Mouse (Mus musculus) natural killer cell, adult 2 months (primary cell): ENCODE results near the gene Sox8.
A peak's percentile ranks its signal among the peaks of the same experiment; 100 is the strongest.

Experiments used
- DNase-seq, 2 experiments: peaks; one replicate each; pipeline ENCODE4 v3.0.0; 2022; ENCODE audit warnings: low spot score in 2 of 2

Gene Sox8

DNA sequence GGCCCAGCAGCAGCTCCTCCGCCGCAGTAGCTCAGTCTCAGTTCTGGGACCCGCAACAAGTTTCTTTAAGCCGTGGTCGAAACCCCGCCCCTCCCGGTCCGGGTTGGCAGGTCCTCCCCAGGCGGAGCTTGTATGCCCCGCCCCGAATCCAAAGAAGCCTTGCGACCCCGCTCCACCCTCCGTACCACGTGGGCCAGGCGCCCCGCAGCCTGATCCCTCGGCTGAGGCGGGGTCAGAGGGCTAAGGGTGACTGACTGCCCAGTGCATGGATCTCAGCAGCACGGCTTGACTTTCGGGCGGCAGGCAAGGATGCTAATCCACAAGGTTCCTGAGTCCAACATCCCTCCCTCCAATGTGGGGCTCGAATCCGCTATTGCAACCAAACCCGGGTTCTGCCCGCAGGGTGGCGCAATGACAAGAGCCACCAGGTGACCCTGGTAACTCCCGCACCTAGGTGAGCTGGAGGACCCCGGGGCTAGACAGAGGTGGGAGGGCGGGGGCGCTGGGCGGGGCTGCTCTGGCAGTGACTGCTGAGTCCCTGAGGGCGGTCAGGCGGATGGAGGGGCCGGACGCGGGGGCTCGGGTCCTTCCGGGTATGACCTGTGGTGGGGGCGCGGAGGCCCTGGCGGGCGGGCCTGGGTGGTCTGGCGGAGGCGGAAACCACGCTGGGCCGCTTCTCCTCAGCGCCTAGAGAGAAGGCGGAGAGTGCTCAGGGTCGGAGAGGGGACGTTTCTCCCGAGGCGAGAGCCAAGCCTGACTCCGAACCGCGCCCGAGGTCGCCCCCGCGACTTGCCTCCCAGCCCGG lies at the start of gene Sox8:
TSS of gene Sox8 (minus strand) at position 39 of the 805 bp plus-strand sequence.
- peak; percentile 55 to 68 for DNase-seq

DNA sequence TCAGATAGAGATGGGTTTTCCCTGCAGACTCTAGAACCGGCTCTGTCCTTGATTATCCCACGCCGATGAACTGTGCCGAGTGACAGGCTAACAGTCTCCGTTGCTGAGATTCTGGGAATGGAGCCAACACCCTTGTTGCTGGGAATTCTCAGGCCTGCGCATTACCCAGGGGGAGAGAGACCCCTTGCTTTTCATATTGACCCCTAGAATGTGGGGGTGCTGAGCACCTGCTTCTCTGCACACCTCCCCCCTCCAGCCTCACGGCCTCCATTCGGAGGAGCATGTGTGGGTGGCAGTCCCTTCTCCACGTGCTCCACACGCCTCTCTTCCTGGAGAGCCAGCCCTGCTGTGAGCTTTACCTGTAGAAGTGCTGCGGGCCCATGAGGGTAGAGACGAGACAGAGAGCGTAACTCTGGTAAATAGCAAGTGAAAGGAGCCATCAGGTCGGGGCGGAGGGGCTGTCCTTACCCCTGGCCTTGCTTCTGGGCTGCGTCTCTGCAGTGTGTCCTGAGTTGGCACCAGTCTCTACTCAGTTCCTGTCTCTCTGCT lies 48.1 kb upstream of the Sox8 start:
- no peak for DNase-seq

DNA sequence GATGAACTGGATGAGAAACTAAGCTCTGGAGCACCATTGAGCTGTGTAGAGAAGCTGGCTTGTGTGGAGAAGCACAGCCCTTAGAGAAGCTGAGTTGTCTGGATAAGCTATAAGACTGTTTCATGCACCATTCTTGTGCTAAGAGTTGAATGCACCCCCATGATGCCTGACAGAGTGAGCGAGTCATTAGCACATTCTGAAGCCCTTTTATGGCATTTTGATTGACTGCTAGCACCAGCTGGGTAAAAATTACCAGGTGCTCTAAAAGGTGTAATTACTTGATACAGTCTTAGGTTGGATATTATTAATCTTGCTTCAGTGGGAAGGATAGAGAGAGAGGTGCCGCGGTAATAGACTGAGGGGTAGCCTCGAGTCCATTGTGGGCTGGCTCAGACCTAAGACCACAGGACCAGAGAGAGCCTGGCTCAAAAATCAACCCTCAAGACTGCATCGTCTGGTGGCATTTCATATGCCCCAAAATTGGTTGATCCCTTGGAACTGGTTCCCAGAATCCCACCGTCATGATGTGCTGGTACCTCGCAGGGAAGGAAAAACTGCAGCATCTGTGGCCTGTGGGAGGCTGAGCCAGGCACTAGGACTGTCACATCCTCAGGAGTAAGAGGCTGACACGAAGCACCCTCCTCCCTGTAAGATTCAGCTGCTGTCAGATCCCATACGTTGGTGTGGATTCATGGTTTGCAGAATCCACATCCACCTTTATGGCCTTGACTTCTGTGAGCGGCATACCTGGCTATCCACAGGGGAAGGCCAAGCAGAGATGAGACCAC lies 44.4 kb upstream of the Sox8 start:
- DNase-seq, result no peak

DNA sequence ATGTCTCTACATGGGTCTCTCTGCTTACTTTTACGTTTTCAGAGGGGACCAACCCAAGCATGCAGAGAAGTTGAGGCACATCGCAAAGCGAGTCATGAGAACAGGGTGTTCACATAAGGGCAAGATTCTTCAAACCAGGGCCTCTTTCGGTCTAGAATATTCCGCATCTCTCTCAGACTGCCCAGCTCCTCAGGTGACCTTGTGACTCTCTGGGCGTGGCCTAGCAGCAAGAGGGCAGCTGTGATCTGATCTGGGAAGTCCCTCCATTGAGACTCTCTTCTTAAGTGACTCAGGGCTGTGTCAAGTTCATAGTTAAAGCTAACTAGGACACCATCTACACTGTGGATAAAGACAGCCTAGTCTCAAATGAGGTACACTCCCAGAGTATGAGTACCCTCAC lies 42.8 kb upstream of the Sox8 start:
- DNase-seq, result no peak

DNA sequence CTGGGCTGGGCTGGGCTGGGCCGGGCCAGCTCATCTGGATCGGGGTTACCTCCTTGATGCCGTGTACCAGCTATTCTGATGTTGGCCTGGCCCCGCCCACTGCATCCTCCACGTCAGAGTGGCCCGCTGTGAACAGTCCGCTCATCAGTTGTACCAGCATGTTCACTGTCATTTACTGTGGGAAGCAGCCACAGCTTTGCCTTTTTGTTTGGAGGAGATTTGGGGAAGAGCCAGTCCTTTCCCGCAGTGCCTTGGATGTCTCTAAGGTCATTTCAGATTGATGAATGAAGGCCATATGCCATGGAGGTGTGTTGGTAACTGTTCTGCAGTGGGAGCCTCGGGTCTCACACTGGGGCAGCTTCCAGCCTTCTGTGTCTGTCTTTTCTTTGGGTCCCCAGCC lies 42.1 kb upstream of the Sox8 start:
- DNase-seq, result no peak

DNA sequence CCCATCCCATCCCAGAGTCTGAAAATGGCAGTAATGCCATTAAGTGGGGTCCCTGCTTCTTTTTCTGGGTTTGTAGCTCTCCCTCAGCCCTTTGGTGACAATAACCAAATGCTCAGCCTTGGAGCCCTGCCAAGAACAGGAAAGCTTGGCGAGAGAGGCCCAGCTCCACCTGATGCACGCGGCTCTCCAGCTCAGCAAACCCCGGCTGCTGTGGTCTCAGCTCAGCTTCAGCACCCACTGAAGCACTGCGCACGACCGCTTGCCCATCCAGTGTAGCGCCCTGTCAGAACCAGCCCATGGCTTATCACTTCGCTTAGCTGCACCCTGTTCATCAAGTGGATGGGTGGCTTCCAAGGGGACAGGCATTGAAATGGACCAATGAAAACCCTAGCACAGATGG lies 39.7 kb upstream of the Sox8 start:
- no peak for DNase-seq

DNA sequence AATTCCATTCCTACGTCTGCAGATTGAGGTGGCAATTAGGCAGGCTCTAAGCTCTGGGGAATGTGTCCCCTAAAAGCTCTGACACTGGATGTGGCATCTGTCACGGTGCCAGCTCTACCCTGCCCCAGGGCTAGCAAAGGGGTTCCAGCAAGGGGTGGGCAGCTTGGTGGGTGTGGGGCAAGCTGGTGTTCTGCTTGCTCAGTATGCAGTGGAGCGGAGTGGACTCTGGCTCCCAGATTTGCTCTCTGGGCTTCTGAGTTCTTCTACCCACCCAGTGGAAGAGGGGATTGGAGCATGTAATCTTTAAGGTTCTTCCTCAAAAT lies 39.0 kb upstream of the Sox8 start:
- no peak for DNase-seq

DNA sequence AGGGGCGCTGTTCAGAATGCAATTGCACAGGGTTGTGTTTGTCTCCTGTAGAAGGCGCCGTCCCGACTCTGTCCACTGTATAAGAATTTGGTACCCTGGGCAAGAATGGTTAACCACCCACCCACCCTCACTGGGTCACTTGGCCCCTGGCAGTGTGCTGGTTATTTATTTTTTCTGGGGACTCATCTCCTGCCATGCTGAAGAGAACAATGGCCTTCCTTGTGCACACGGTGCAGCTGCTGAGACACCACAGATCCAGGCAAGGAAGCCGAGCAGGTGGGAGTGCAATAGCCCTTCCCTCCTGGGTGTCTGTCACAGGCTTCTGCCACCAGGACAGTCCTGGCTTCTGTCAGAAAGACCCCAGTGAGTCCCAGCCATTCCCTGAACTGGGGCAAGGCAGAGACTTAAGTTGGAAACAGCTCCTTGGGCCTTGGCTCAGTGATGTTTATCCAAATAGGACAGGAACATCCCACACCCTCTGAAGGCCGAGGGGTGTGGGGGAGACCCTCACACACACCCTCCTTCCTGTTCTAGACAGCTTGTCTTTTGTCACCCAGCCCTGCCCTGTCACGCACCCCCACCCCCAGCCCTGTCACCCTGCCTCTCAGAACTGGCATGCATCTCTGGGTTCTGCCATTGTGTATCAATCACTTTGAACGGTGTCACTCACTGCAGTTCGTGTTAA lies 38.5 kb upstream of the Sox8 start:
- no peak for DNase-seq

DNA sequence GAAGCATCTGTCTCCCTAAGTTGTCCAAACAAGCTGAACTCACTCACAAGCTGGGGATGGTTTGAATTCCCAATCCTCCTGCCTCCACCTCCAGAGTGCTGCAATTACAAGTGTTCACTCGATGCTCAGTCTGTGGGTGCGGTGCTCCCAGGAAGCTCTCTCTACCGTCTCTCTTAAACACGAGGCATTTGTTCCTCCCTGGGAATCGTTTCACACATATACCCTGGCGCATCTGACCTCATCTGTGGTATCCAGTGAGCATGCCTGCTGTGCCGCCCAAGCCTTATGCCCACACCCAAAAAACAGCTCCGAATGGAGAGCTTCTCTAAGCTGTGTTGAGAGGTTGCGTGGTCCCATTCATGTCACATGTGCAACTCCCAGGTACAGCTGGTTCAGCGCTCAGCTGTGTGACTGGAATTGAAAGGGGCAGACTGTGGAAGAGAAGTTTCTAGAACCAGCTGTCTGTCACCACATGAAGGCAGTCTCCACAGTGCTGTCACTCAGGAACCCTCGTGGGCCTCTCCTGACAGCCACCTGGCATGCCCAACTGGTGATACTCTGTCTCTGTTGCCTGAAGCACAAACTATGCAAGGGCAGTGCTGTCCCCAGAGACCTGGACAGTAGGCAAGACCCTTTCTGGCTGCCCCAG lies 37.8 kb upstream of the Sox8 start:
- DNase-seq, result no peak

DNA sequence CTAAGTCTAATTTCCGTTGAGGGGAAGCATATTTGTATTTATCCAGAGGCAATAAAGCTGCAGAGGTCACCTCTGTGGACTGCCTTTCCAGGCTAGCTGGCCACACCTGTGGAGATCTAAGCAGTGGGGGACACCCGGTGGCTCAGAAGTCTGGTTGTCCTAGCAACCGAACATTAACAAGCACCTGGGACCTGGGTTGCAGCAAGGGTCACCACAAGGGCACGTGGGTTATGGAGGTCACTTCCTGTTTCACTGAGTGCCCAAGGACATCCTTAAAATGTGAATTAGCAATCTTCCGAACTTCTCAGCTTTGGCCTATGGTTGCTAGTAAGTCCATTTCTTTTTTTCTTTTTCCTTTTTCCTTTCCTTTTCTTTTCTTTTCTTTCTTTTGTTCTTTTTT lies 33.7 kb upstream of the Sox8 start:
- no peak for DNase-seq

DNA sequence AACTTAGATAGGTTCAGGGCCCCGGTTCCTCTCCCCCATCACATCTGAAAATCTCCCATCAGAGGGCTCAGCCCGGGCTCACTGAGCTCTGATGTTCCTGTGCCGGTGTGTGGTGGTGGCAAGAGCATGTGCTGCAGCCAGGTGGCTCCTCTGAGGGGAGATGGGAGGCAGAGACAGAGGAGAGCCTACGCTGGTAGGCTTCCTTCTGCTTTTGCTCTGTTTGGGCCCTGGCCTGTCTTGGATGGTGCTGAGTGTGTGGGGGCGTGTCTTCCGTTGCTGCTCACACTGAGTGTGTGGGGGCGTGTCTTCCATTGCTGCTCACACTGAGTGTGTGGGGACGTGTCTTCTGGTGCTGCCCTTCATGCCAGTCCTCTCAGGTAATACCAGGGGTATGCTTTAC lies 31.9 kb upstream of the Sox8 start:
- no peak for DNase-seq

DNA sequence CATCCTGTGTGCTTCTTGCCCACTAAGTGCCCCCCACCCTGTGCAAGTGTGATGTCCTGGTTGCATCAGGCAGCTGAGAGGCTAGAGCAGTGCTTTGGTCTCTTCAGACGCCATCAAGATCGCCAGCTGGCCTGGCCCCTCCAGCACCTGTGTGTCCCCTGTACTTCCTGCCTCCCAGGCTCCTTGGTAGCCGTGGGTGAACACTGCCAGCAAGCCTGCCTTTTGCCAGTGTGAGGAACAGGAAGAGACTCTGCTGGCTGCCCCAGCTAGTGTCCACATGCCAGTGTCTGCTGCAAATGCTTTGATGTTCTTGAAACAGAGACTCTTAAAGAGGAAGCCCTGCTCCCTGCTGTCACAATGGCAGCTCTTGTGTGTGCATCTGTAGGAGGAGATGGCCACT lies 27.1 kb upstream of the Sox8 start:
- DNase-seq, result peak in 1 of 2 experiments; percentile 14

DNA sequence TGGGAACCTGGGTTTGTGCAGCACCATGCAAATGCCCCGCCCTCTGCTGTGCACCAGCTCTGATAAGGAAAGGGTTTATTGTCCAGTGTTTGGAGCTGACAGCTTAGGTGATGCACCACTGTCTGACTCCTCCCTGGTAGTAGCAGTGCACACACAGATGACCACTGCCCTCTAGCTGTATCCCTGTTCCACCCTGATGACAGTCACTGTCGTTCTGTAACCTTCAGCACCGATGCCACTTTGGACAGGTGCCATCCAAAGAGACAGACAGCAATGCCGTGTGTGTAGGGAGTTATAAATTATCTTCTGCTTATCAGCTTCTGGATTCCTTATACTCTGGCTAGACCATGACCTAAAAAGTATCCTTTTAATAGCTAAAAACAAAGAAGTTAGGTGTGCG lies 25.0 kb upstream of the Sox8 start:
- DNase-seq, result no peak

DNA sequence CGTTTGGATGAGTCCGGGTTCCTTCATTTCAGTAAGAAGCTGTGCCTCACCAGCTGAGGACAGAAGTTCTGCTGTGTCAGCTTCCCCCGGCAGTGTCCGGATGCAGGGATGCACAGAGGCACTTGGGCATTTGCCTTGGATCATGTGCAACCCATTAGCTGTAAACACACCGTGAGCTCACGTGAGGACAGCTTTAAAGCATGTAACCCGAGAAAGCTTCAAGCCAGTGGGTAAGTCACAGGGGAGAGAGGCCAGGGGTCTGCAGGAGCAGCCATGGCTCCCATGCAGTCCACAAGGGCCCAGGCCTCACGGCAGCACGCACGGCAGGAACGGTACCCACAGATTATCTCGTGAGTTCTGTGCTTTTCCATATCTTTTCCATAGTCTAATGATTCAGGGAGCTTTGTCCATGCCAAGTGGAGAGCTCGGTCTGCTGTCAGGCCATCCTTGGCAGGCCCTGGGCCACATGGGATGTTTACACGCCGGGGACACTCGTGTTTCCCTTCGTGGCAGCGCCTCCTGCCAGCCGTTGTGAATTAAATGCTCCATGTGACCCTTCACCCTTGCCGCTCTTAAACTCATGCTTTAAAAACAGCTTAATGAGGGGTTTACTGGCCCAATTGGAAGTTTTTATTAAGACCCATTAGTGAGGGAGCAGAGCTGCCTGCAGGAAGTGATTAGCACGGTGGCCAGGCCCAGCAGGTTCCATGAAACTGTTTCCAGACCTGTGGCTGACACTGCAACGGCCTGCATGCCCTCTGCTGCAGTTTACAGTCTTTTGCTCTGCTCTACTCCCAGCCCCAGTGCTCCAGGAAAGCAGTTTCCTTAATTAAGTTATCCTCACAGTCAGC lies 23.1 kb upstream of the Sox8 start:
- no peak for DNase-seq

DNA sequence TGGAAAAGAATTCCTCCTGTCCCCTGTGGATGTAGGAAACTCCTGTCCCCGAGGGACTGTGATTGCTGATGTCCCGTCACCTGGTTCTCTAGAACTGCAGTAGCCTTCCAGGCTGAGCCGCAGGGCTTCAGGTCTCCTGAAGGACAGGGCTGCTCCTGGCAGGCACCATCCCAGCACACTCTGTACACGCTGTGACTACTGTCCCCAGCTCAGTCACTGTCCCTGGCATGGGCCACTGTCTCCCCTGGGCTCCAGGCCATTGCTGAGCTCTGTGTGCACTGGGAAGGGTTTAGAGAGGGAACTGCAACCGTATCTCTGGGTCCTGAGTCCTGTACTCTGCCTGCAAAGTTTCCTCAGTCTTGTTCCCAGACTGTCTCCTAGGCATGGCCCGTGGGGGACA lies 21.9 kb upstream of the Sox8 start:
- no peak for DNase-seq

DNA sequence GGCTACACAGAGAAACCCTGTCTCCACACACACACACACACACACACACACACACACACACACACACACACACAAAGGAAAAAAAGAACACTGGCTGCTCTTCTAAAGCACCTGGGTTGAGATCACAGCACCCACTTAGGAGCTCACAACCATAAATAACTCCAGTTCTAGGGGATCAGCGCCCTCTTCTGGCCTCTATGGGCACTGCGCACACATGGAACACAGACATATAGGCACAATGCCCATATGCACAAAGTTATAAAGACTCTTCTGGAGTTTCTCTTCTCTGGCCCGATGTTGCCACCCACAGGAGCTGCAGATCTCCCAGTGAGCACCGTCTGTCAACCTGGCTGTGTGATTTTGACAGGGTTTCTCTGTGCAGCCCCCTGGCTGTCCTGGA lies 20.5 kb upstream of the Sox8 start:
- no peak for DNase-seq

DNA sequence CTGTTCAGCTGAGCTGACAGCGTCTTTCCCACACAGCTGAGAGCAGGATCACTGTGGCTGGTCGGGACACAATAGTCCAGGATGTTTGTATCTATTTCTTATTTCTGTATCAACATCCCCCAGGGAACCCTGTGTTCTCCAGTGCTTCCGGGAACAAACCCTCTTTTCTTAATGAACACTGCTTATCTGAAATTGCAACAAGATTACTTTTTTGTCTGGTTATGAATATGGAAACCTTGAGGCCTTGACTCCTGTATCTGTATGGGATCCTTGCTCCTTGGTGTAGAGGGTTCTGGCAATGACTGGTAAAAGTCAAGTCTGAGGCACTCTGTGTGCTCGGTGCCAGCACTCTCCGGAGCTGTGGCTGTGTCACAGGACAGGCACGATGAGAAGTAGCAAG lies 19.6 kb upstream of the Sox8 start:
- DNase-seq, result no peak

DNA sequence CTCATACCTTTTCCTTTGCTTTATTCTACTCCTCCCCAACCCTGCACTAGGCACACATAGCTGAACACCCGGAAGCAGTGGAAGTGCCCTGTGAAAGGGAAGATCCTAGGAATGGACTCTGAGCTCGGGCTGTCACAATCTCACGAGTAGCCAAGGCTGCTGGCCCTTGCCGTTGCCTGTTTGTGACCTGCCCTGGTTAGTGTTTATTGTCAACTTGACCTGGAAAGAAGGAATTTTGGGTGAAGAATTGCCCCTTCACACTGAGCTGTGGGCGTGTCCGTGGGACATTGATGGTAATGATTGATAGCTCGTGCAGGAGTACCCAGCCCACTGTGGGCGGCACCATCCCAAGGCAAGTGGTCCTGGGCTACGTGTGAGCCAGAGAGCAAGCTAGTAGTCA lies 14.2 kb upstream of the Sox8 start:
- DNase-seq, result no peak

DNA sequence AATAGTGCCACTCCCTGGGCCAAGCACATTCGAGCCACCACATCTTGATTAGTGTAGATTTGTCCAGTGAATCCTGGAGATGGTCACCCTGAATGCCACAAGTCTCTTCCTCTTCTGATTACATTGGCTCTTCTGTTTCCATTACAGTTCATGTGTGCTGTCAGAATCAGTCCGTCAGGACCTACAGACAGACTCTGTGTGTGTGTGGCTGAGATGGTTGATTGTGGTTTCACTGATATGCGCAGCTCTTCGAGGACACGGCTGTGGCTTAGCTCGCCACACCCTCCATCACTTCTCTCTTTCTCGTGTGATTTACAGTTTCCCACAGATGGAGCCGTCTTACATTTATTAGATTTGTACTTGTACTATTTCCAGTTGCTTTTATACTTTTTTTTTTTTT lies 13.4 kb upstream of the Sox8 start:
- DNase-seq, result peak in 1 of 2 experiments; percentile 46

DNA sequence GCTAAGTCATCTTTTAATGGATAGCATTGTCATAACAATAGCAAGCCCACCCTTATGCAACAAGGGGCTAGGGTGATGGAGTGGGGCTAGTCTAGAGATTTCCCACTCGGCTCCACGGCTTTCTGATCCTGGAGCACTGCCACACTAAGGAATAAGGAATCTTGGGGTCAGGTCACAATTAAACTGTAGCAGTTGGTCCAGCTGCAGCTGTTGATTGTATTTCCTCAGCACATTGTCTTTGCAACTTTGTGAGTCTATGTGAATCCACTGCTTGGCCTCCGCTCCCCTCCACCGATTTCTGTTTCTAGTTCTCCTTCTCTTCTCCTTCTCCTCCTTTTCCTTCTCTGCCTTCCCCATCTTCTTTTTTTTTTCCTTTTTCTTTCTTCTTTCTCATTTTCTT lies 12.6 kb upstream of the Sox8 start:
- no peak for DNase-seq

DNA sequence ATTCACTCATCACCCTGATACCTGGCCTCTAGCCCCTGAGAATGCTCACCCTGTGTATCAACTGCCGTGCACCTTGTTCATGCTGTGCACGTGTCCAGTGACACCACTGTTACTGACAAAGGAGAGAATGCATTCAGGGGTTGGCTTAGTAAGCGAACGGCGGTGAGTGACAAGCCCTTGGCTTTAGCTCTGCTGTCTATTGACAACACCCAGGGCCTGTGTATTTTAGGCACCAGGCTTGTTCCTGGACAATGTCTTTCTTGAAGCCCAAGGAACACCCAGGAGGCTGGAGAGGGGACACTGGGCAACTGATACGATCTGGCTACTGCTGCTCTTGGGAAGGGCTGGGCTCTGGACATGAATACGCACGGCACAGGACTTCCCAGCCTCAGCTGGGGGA lies 11.6 kb upstream of the Sox8 start:
- no peak for DNase-seq
